Mouse (Mus musculus): ENCODE data around the gene Nrm. TPM values are rescaled to one million over a fixed set of nuclear protein-coding genes. Genes with fewer than 3 reads are reported as not detected.
"Not testable (repeated sequence)": the region's sequence is repeated elsewhere in the genome, so short reads cannot be mapped to it uniquely, and the experiment has no call there.

The Nrm gene
- total and polyA plus RNA-seq, 3 experiments, result 1.8 to 5.6 (median 1.8) TPM

DNA sequence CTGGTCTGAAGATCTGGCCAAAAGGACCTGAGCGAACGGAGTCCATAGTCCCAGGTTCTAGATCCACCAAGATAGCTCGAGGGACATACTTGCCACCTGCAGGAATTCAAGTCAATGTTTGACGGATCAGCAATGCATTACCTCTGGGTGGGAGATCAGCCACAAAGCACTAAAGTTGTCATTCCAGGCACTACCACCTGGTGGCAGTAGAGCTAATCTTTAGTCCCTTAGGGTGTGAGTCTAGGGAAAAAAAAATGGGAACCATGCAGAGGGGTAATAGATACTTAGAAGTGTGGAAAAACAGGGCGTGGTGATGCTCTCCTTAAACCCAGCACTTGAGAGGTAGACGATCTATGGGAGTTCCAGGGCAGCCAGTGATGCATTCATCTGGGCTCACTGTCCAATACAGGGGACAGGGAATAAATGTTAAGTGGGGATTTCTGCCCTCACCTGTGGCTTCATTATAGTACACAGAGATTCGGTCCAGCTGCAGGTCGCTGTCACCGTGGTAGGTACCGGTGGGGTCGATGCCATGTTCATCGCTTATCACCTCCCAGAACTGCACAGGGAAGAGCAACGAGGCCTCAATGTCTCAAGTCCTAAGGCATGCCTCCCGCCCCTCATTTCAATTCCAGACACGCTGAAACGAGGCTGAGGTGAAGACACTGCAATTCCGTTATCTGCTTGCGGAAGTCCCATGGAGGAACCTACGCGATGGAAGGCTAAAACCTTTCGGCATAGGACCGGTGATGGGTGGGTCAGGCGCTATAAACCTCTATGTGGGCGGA lies 24.7 kb upstream of the Nrm start:
- Histone ChIP-seq H3K4me3 (peak overlapping the region; percentile 72), H3K27me3 (ENCODE audit: control insufficient read depth, insufficient read depth, low read length) (no peaks in the 10 kb centered on the region), H3K36me3 (ENCODE audit: control insufficient read depth, insufficient read depth, low read length) (peaks cover 5% of the 10 kb centered on the region; the same call in 1 of the 2 replicates), H3K4me1 (ENCODE audit: control insufficient read depth, insufficient read depth, low read length) (peaks cover 9% of the 10 kb centered on the region), H3K9ac (ENCODE audit: low read depth, low read length) (peak overlapping the region; percentile 89), H3K79me2 (replicated peaks; ENCODE audit: control insufficient read depth, insufficient read depth, low read length) (no peaks in the 10 kb centered on the region), H3K27ac (peak overlapping the region; percentile 91)
- WGBS, result 5% methylated on average over 24 of the region's 24 CpGs
- TF ChIP-seq POLR2A (IDR thresholded peaks at IDR 0.05; ENCODE audit: insufficient read depth, low read depth, low read length) (peak; percentile 36; the same call in 1 of the 2 replicates), EP300 (IDR thresholded peaks at IDR 0.05; ENCODE audit: insufficient read depth, low read depth, low read length) (no peak), CTCF (IDR thresholded peaks at IDR 0.05) (peak; percentile 95; the same call in 1 of the 2 replicates)
- intact Hi-C loops (cut with DNase I), result loop anchor here (1.0 to 10.0 kb wide), 3 partner anchors 13 to 138 kb away; partner anchors contain the start of genes Flot1 and Gnl1
- DNase-seq, result peak; percentile 83 to 84

DNA sequence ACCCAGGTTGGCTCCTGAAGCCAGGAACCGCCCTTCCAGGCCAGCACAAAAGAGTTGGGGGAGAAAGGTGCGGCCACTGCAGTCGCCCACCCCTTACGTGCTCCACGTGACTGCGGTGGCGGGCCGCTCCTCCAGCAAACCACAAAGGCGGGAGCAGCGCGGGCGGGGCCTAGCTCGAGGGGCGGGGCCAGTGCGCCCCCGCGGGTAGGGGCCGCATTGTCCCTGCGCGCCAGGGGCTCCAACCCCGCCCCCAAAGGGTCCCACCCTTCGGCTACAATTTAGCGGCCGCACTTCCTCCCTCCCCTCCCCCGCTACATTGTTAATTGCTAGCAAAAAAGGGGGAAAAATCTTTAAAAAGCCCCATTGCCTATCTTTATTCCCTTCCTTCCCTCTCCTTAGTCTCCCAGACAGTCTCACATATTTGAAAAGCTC lies 24.1 kb upstream of the Nrm start:
- no peaks in the 10 kb centered on the region for H3K27me3 ChIP-seq (ENCODE audit: control insufficient read depth, insufficient read depth, low read length)
- intact Hi-C loops (cut with DNase I), result loop anchor here (1.0 to 10.0 kb wide), 3 partner anchors 14 to 138 kb away; partner anchors contain the start of genes Flot1 and Gnl1
- peak overlapping the region; percentile 91 for H3K27ac ChIP-seq
- WGBS, result 1% methylated on average over 25 of the region's 25 CpGs
- peaks cover 10% of the 10 kb centered on the region for H3K4me1 ChIP-seq (ENCODE audit: control insufficient read depth, insufficient read depth, low read length)
- peak overlapping the region; percentile 72 for H3K4me3 ChIP-seq
- H3K36me3 ChIP-seq (ENCODE audit: control insufficient read depth, insufficient read depth, low read length), result peaks cover 5% of the 10 kb centered on the region; the same call in 1 of the 2 replicates
- no peak for TF ChIP-seq CTCF (IDR thresholded peaks at IDR 0.05)
- TF ChIP-seq EP300 (IDR thresholded peaks at IDR 0.05; ENCODE audit: insufficient read depth, low read depth, low read length), result no peak
- peak; percentile 16; the same call in 1 of the 2 replicates for TF ChIP-seq POLR2A (IDR thresholded peaks at IDR 0.05; ENCODE audit: insufficient read depth, low read depth, low read length)
- peak overlapping the region; percentile 89 for H3K9ac ChIP-seq (ENCODE audit: low read depth, low read length)
- peak; percentile 92 for DNase-seq
- H3K79me2 ChIP-seq (replicated peaks; ENCODE audit: control insufficient read depth, insufficient read depth, low read length), result no peaks in the 10 kb centered on the region

DNA sequence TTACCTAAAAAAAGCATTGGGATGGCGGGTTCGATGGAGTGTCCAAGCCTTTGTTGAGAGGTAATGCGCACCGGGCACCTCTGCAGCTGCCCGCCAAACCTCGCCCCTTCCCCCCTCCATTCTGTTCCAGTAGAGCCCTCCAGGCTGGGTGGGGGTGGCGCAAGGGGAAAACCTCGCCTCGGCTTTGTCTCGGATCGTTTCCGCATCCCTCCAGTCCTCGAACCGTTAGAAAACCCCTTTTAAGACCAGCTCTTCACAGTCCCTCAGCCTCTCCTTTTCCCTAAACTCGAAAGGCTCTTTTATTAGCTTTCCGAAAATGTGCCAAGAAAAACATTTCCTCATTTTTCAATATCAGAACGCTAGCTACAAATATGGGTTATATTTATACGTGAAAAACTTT lies 23.6 kb upstream of the Nrm start:
- under 1% methylated on average over 18 of the region's 18 CpGs for WGBS
- no peak for TF ChIP-seq CTCF (IDR thresholded peaks at IDR 0.05)
- no peak for TF ChIP-seq POLR2A (IDR thresholded peaks at IDR 0.05; ENCODE audit: insufficient read depth, low read depth, low read length)
- no peak for TF ChIP-seq EP300 (IDR thresholded peaks at IDR 0.05; ENCODE audit: insufficient read depth, low read depth, low read length)
- DNase-seq, result peak; percentile 58 to 64
- Histone ChIP-seq H3K4me3 (peak overlapping the region; percentile 72), H3K79me2 (replicated peaks; ENCODE audit: control insufficient read depth, insufficient read depth, low read length) (no peaks in the 10 kb centered on the region), H3K27me3 (ENCODE audit: control insufficient read depth, insufficient read depth, low read length) (no peaks in the 10 kb centered on the region), H3K27ac (peak overlapping the region; percentile 91), H3K4me1 (ENCODE audit: control insufficient read depth, insufficient read depth, low read length) (peaks cover 12% of the 10 kb centered on the region), H3K36me3 (ENCODE audit: control insufficient read depth, insufficient read depth, low read length) (peaks cover 5% of the 10 kb centered on the region; the same call in 1 of the 2 replicates), H3K9ac (ENCODE audit: low read depth, low read length) (peak overlapping the region; percentile 89)
- intact Hi-C loops (cut with DNase I), result loop anchor here (10.0 kb wide), 1 partner anchor 137 kb away; the partner anchor contains the start of gene Gnl1

- DNase-seq, result peak; percentile 96 to 98
- Histone ChIP-seq H3K4me3 (peak within 1 kb of the TSS; percentile 72), H3K79me2 (replicated peaks; ENCODE audit: control insufficient read depth, insufficient read depth, low read length) (no peaks in the 10 kb centered on the region), H3K36me3 (ENCODE audit: control insufficient read depth, insufficient read depth, low read length) (peaks cover 5% of the 10 kb centered on the region; the same call in 1 of the 2 replicates), H3K4me1 (ENCODE audit: control insufficient read depth, insufficient read depth, low read length) (peaks cover 12% of the 10 kb centered on the region), H3K27ac (peak within 1 kb of the TSS; percentile 91), H3K9ac (ENCODE audit: low read depth, low read length) (peak within 1 kb of the TSS; percentile 89), H3K27me3 (ENCODE audit: control insufficient read depth, insufficient read depth, low read length) (no peaks in the 10 kb centered on the region)
- intact Hi-C loops (cut with DNase I), result loop anchor here (2.0 to 10.0 kb wide), 2 partner anchors 79 to 137 kb away; partner anchors contain the start of genes Gnl1, Mrps18b and Ppp1r10
- 1% methylated on average over 29 of the region's 29 CpGs for WGBS
- TF ChIP-seq POLR2A (IDR thresholded peaks at IDR 0.05; ENCODE audit: insufficient read depth, low read depth, low read length) (peak; percentile 97), EP300 (IDR thresholded peaks at IDR 0.05; ENCODE audit: insufficient read depth, low read depth, low read length) (0 out of 2 replicates have a peak, but pooled peaks have one; percentile 67), CTCF (IDR thresholded peaks at IDR 0.05) (no peak)
These were observed 23.0 kb upstream of the Nrm start, which contains the start of gene Tubb5 for GRCm38 (mm10) chr17:35838122-35838544. TSS of gene Tubb5 (minus strand) at chr17:35838306.

- no peak overlapping the region for H3K9ac ChIP-seq (ENCODE audit: low read depth, low read length)
- TF ChIP-seq CTCF (IDR thresholded peaks at IDR 0.05) (no peak), POLR2A (IDR thresholded peaks at IDR 0.05; ENCODE audit: insufficient read depth, low read depth, low read length) (no peak), EP300 (IDR thresholded peaks at IDR 0.05; ENCODE audit: insufficient read depth, low read depth, low read length) (no peak)
- H3K27ac ChIP-seq, result peak overlapping the region; percentile 64
- H3K4me1 ChIP-seq (ENCODE audit: control insufficient read depth, insufficient read depth, low read length), result peaks cover 12% of the 10 kb centered on the region
- no peaks in the 10 kb centered on the region for H3K79me2 ChIP-seq (replicated peaks; ENCODE audit: control insufficient read depth, insufficient read depth, low read length)
- H3K27me3 ChIP-seq (ENCODE audit: control insufficient read depth, insufficient read depth, low read length), result no peaks in the 10 kb centered on the region
- H3K4me3 ChIP-seq, result peak overlapping the region; percentile 18
- WGBS, result 12% methylated on average over 5 of the region's 5 CpGs
- intact Hi-C loops (cut with DNase I), result loop anchor here (2.0 to 10.0 kb wide), 2 partner anchors 78 to 136 kb away; partner anchors contain the start of genes Gnl1, Mrps18b and Ppp1r10
- H3K36me3 ChIP-seq (ENCODE audit: control insufficient read depth, insufficient read depth, low read length), result peaks cover 5% of the 10 kb centered on the region; the same call in 1 of the 2 replicates
- no peak for DNase-seq
These were observed 22.5 kb upstream of the Nrm start for GRCm38 (mm10) chr17:35838570-35838969.

- Histone ChIP-seq H3K27ac (peak overlapping the region; percentile 64; the same call in 1 of the 2 replicates), H3K4me1 (ENCODE audit: control insufficient read depth, insufficient read depth, low read length) (peaks cover 12% of the 10 kb centered on the region)
- not testable (repeated sequence) for H3K27me3 ChIP-seq (ENCODE audit: control insufficient read depth, insufficient read depth, low read length); H3K4me3 ChIP-seq; H3K79me2 ChIP-seq (replicated peaks; ENCODE audit: control insufficient read depth, insufficient read depth, low read length); H3K9ac ChIP-seq (ENCODE audit: low read depth, low read length); H3K36me3 ChIP-seq (ENCODE audit: control insufficient read depth, insufficient read depth, low read length); DNase-seq
- WGBS, result 63% methylated on average over 3 of the region's 3 CpGs
- intact Hi-C loops (cut with DNase I), result loop anchor here (2.0 to 10.0 kb wide), 2 partner anchors 78 to 136 kb away; partner anchors contain the start of genes Gnl1, Mrps18b and Ppp1r10
These were observed 22.1 kb upstream of the Nrm start for GRCm38 (mm10) chr17:35839002-35839401.

Measured in heart, adult 2 months (tissue).